Mouse (Mus musculus): ENCODE data around the gene Cdk2. TPM values are rescaled to one million over a fixed set of nuclear protein-coding genes. Genes with fewer than 3 reads are reported as not detected.

Gene Cdk2
- total and polyA plus RNA-seq, 3 experiments, result 36.3 to 117 (median 109) TPM

DNA sequence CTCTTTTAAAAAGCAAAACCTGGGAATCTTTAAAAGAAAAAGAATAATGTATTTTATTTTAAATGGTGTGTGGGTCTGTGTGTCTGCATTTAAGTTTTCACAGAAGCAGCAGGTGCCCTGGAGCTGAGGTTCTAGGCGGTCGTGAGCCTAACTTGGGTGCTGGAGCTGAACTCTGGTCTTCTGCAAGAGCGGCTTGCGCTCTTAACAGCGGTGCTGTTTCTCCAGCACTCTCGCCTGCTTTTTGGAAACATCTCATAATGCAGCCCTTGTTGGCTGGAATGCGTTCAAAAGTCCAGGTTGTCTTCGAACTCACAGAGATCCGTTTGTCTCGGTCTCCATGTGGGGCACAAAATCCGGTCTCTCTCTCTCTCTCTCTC, 474 bp upstream of the Cdk2 start:
- Histone ChIP-seq H3K4me3 (ENCODE audit: low read depth, low read length) (peak overlapping the region; percentile 86; the same call in 1 of the 2 replicates), H3K9me3 (replicated peaks) (no peaks in the 10 kb centered on the region), H3K4me1 (ENCODE audit: insufficient read depth, low read depth, low read length) (peaks cover 40% of the 10 kb centered on the region), H3K27me3 (ENCODE audit: insufficient read depth, low read length) (no peaks in the 10 kb centered on the region), H3K36me3 (replicated peaks) (peaks cover 32% of the 10 kb centered on the region)
- TF ChIP-seq GATA2 (IDR thresholded peaks at IDR 0.05; ENCODE audit: borderline replicate concordance, low read depth, low read length), result no peak
- TF ChIP-seq GATA1 (IDR thresholded peaks at IDR 0.05; ENCODE audit: borderline replicate concordance, low read length), result no peak
- TF ChIP-seq CTCF (IDR thresholded peaks at IDR 0.05; ENCODE audit: low read depth, low read length), result no peak
- TF ChIP-seq TAL1 (conservative IDR thresholded peaks at IDR 0.05; ENCODE audit: low read depth, low read length), result no peak
- no peak for TF ChIP-seq POLR2AphosphoS5 (IDR thresholded peaks at IDR 0.05; ENCODE audit: insufficient replicate concordance, low read depth, low read length)
- ATAC-seq (ENCODE audit: extremely low read depth, insufficient number of reproducible peaks, low FRiP score, poor library complexity, severe bottlenecking) (no peak), DNase-seq (ENCODE audit: low spot score) (no peak)

DNA sequence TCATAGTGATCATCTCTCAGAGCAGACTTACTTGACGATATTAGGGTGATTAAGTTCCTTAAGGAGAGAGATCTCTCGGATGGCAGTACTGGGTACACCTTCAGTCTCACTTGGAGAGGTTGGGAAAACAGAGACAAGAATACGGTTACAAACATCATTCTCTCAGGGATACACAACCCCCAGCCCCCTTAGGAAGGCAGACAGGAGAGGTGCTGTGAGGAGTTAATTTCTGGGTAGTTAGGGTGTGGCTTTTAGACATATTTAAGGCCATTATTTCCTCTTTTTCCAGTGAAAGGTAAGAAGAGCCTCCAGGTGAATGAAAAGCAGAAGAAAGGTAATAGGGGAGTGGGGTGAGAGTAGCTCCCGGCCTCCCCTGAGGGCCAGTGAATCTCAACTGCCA, 936 bp downstream of the Cdk2 start, which contains the start of gene Pmel:
Gene Pmel, plus strand, starts transcription at position 301 of the 400 bp plus-strand sequence.
- no peak for TF ChIP-seq POLR2AphosphoS5 (IDR thresholded peaks at IDR 0.05; ENCODE audit: insufficient replicate concordance, low read depth, low read length)
- no peak for TF ChIP-seq GATA2 (IDR thresholded peaks at IDR 0.05; ENCODE audit: borderline replicate concordance, low read depth, low read length)
- TF ChIP-seq GATA1 (IDR thresholded peaks at IDR 0.05; ENCODE audit: borderline replicate concordance, low read length), result no peak
- no peak for TF ChIP-seq CTCF (IDR thresholded peaks at IDR 0.05; ENCODE audit: low read depth, low read length)
- Histone ChIP-seq H3K27me3 (ENCODE audit: insufficient read depth, low read length) (no peaks in the 10 kb centered on the region), H3K4me1 (ENCODE audit: insufficient read depth, low read depth, low read length) (peaks cover 51% of the 10 kb centered on the region), H3K9me3 (replicated peaks) (no peaks in the 10 kb centered on the region), H3K4me3 (ENCODE audit: low read depth, low read length) (peak within 1 kb of the TSS; percentile 86), H3K36me3 (replicated peaks) (peaks cover 47% of the 10 kb centered on the region)
- ATAC-seq (ENCODE audit: extremely low read depth, insufficient number of reproducible peaks, low FRiP score, poor library complexity, severe bottlenecking) (no peak), DNase-seq (ENCODE audit: low spot score) (peak; percentile 24)

DNA sequence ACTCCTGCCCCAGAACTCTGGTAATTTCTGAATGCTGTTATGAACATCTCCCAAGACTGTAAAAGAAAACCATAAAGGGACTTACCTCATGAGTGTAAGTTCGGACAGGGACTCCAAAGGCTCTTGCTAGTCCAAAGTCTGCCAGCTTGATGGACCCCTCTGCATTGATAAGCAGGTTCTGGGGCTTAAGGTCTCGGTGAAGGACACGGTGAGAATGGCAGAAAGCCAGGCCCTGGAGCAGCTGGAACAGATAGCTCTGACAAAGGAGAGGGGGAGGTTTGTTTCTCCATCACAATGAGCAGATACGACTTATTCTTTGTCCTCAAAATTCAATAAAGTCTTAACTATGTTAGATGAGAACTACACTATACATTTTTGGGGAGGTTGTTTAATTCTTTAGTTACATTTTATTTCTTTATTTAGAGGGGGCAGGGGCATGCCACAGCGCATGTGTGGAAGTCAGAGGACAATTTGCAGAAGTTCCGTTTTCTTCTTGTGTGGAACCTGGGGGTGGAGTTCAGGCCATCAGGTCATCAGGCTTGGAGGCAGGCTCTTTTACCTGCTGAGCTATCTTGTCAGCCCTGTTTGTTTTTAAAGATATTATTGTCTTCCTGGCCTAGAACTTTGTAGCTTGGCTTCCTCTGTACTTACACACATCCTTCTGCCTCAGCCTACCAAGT, 2.4 kb downstream of the Cdk2 start:
- TF ChIP-seq TAL1 (conservative IDR thresholded peaks at IDR 0.05; ENCODE audit: low read depth, low read length), result no peak
- TF ChIP-seq CTCF (IDR thresholded peaks at IDR 0.05; ENCODE audit: low read depth, low read length), result no peak
- TF ChIP-seq POLR2AphosphoS5 (IDR thresholded peaks at IDR 0.05; ENCODE audit: insufficient replicate concordance, low read depth, low read length), result no peak
- TF ChIP-seq GATA2 (IDR thresholded peaks at IDR 0.05; ENCODE audit: borderline replicate concordance, low read depth, low read length), result no peak
- no peak for TF ChIP-seq GATA1 (IDR thresholded peaks at IDR 0.05; ENCODE audit: borderline replicate concordance, low read length)
- no peak for DNase-seq (ENCODE audit: low spot score)
- Histone ChIP-seq H3K27me3 (ENCODE audit: insufficient read depth, low read length) (no peaks in the 10 kb centered on the region), H3K9me3 (replicated peaks) (no peaks in the 10 kb centered on the region), H3K4me1 (ENCODE audit: insufficient read depth, low read depth, low read length) (peaks cover 62% of the 10 kb centered on the region), H3K4me3 (ENCODE audit: low read depth, low read length) (peak overlapping the region; percentile 20; the same call in 1 of the 2 replicates), H3K36me3 (replicated peaks) (peaks cover 58% of the 10 kb centered on the region)
- peak; percentile 38; the same call in 1 of the 2 replicates for ATAC-seq (ENCODE audit: extremely low read depth, insufficient number of reproducible peaks, low FRiP score, poor library complexity, severe bottlenecking)

DNA sequence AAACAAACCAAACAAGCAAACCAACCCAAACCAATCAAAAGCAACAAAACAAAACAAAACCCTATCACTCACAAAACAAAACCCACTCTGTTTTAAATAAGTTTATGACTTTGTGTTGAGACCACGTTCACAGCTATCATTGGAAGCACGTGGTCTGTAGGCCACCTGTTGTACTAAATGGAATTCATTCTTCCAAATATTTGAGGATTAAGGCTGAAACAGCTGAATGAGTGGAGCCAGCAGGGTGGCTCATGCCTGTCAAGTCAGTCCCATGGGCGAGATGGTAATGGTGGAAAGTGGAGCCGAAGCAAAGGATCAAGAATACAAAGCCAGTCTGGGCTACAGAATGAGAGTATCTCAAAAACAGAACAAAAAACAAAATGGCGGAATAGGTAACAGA, 4.1 kb downstream of the Cdk2 start:
- H3K4me1 ChIP-seq (ENCODE audit: insufficient read depth, low read depth, low read length), result peaks cover 59% of the 10 kb centered on the region
- no peak for TF ChIP-seq GATA1 (IDR thresholded peaks at IDR 0.05; ENCODE audit: borderline replicate concordance, low read length)
- TF ChIP-seq CTCF (IDR thresholded peaks at IDR 0.05; ENCODE audit: low read depth, low read length), result no peak
- no peak for TF ChIP-seq POLR2AphosphoS5 (IDR thresholded peaks at IDR 0.05; ENCODE audit: insufficient replicate concordance, low read depth, low read length)
- no peak for TF ChIP-seq TAL1 (conservative IDR thresholded peaks at IDR 0.05; ENCODE audit: low read depth, low read length)
- no peak for TF ChIP-seq GATA2 (IDR thresholded peaks at IDR 0.05; ENCODE audit: borderline replicate concordance, low read depth, low read length)
- H3K36me3 ChIP-seq (replicated peaks), result peaks cover 66% of the 10 kb centered on the region

DNA sequence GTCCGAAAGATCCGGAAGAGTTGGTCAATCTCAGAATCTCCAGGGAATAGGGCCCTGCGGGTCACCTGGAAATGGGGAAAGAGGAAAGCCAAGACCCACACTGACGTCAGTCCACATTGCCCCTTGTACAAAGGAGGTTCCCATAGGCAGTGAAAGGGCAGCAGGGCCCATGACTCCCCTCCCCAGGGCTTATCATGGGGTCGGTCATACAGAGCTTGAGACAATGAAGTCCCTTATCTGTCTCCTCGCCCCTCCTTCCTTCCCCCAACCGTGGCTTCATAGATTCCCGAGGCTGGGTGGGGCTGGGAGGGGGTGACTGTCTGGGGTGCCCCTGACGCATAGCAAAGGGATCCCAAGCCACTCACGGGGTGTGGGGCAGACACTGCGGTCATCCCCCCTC, 5.2 kb downstream of the Cdk2 start:
- TF ChIP-seq CTCF (IDR thresholded peaks at IDR 0.05; ENCODE audit: low read depth, low read length) (no peak), TAL1 (conservative IDR thresholded peaks at IDR 0.05; ENCODE audit: low read depth, low read length) (no peak), GATA2 (IDR thresholded peaks at IDR 0.05; ENCODE audit: borderline replicate concordance, low read depth, low read length) (no peak), GATA1 (IDR thresholded peaks at IDR 0.05; ENCODE audit: borderline replicate concordance, low read length) (no peak), POLR2AphosphoS5 (IDR thresholded peaks at IDR 0.05; ENCODE audit: insufficient replicate concordance, low read depth, low read length) (no peak)
- peaks cover 60% of the 10 kb centered on the region for H3K4me1 ChIP-seq (ENCODE audit: insufficient read depth, low read depth, low read length)
- no peaks in the 10 kb centered on the region for H3K9me3 ChIP-seq (replicated peaks)
- ATAC-seq (ENCODE audit: extremely low read depth, insufficient number of reproducible peaks, low FRiP score, poor library complexity, severe bottlenecking) (no peak), DNase-seq (ENCODE audit: low spot score) (no peak)
- H3K4me3 ChIP-seq (ENCODE audit: low read depth, low read length), result no peak overlapping the region
- H3K36me3 ChIP-seq (replicated peaks), result peaks cover 66% of the 10 kb centered on the region
- H3K27me3 ChIP-seq (ENCODE audit: insufficient read depth, low read length), result no peaks in the 10 kb centered on the region

More for the DNA sequence above, 4.1 kb downstream of the Cdk2 start:
- Histone ChIP-seq H3K27me3 (ENCODE audit: insufficient read depth, low read length) (no peaks in the 10 kb centered on the region), H3K9me3 (replicated peaks) (no peaks in the 10 kb centered on the region), H3K4me3 (ENCODE audit: low read depth, low read length) (no peak overlapping the region)
- DNase-seq (ENCODE audit: low spot score), result no peak
- no peak for ATAC-seq (ENCODE audit: extremely low read depth, insufficient number of reproducible peaks, low FRiP score, poor library complexity, severe bottlenecking)

DNA sequence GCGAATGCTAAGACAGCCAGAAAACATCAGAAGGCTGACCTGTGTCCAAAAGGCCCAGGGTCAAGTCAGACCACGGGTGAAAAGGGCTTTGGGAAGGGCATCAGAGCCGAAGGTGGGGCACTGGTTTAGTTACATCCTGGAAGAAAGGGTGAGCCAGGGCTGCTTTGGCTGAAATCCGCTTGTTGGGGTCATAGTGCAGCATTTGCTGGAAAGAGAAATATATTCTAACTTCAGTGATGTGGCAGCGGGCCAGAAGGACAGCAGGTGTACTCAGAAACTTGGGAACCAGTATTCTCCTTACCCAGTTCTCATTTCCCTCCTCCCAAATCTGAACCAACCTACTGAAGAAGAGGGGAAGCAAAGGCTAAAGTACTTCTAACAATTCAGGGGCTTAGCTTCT, 5.8 kb downstream of the Cdk2 start:
- TF ChIP-seq TAL1 (conservative IDR thresholded peaks at IDR 0.05; ENCODE audit: low read depth, low read length), result no peak
- no peak for TF ChIP-seq POLR2AphosphoS5 (IDR thresholded peaks at IDR 0.05; ENCODE audit: insufficient replicate concordance, low read depth, low read length)
- TF ChIP-seq GATA2 (IDR thresholded peaks at IDR 0.05; ENCODE audit: borderline replicate concordance, low read depth, low read length), result no peak
- no peak for TF ChIP-seq CTCF (IDR thresholded peaks at IDR 0.05; ENCODE audit: low read depth, low read length)
- TF ChIP-seq GATA1 (IDR thresholded peaks at IDR 0.05; ENCODE audit: borderline replicate concordance, low read length), result no peak
- Histone ChIP-seq H3K4me1 (ENCODE audit: insufficient read depth, low read depth, low read length) (peaks cover 61% of the 10 kb centered on the region), H3K9me3 (replicated peaks) (no peaks in the 10 kb centered on the region), H3K27me3 (ENCODE audit: insufficient read depth, low read length) (no peaks in the 10 kb centered on the region), H3K36me3 (replicated peaks) (peaks cover 68% of the 10 kb centered on the region), H3K4me3 (ENCODE audit: low read depth, low read length) (no peak overlapping the region)
- no peak for DNase-seq (ENCODE audit: low spot score)
- no peak for ATAC-seq (ENCODE audit: extremely low read depth, insufficient number of reproducible peaks, low FRiP score, poor library complexity, severe bottlenecking)
